Mouse (Mus musculus): ENCODE data around the gene BC067074.

- TF ChIP-seq POLR2A (IDR thresholded peaks at IDR 0.05; ENCODE audit: low read depth, low read length) (no peak), CTCF (conservative IDR thresholded peaks at IDR 0.05; ENCODE audit: insufficient read depth, insufficient read length, low read depth, low read length) (no peak)
Measured at GRCm38 (mm10) chr13:113337223-113337858, 44.4 kb downstream of the BC067074 start.
